Mouse (Mus musculus): ENCODE measurements around the gene Vti1a.

The Vti1a gene

GRCm38 (mm10) chr19:55536273-55536937 is 220.3 kb downstream of the Vti1a start:
- no peak for DNase-seq

GRCm38 (mm10) chr19:55537691-55538090 is 221.6 kb downstream of the Vti1a start:
- peak; percentile 50 for DNase-seq

- no peak for DNase-seq
Observed at GRCm38 (mm10) chr19:55541641-55542040, 225.5 kb downstream of the Vti1a start.

DNA sequence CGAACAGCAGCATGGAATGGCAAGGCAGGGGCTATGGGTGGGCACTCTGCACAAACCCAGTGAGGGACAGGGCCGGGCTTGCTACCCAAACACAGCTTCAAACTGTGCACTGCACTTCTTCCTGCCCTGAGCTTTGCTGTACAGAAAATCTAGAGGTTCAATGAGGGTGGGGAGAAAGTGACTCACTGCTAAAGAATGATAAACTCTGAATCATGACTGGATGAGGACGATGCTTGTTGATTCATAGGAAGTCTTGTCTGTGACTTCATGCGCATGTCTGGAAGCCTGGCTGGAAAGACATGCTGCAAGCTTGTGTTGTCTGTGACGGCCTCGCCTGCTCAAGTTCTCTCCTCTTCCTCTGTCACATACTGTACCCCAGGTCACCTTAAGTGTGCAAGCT is 226.4 kb downstream of the Vti1a start:
- no peak for DNase-seq

GRCm38 (mm10) chr19:55543188-55543587 is 227.1 kb downstream of the Vti1a start:
- DNase-seq: no peak

DNA sequence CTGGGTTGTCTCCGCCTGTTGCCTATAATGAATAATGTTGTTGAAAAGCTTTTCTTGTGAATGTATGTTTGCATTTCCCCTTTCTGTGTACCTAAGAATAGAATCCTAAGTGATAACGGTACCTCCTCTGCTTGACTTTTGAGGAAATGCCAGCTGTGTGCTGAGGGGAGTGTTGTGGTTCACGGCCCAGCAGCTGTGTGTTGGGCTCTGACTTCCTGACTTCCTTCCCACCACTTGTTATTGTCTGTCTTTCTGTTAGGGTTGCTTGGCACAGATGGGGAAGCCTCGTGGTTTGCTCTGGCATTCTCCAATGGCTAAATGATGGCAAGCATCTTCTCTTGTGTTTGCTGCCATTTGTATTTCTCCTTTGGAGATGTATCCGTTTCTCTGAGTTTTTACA is 228.4 kb downstream of the Vti1a start:
- no peak for DNase-seq

DNA sequence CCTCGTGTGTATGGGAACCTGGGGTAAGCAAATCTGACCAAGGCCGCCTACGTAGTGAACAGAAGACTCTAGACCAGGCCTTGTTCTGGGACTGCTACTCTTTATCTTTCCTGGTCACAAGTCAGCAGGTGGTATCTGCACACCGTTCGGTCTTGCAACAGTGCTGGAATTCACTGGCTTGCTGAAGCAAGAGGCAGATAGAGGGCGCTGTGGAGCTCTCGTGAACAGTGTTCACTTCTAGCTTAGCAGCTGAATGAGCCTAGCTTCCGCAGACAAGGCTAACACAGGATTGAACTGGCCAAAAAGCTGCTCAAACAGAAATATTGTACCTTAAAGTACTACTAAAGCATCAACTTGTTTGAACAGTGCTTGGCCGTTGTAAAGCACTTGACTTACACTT is 229.4 kb downstream of the Vti1a start:
- DNase-seq: peak; percentile 89

DNA sequence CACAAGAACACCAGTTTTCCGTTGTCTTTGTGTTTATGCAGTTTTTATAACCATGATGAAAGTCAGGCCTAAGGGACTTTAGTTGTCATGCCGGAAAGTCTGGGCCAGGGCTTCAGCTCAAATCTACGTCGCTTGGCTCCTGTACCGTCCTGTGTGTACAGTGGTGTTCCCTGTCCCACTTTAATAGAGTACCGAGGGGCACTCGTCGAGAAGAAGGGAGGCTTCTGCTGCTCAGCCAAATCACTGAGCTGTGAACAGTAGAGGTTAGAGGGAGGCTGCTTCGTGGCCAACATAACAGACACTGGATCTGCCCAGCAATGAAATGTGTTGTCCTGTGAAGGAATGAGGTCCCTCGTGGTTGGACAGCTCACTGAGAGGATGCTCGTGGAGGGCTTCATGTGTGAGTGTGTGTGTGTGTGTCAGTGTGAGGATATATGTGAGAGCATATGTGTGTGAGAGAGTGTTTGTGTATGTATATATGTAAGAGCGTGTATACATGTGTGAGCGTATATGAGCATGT is 230.0 kb downstream of the Vti1a start:
- DNase-seq: no peak

DNA sequence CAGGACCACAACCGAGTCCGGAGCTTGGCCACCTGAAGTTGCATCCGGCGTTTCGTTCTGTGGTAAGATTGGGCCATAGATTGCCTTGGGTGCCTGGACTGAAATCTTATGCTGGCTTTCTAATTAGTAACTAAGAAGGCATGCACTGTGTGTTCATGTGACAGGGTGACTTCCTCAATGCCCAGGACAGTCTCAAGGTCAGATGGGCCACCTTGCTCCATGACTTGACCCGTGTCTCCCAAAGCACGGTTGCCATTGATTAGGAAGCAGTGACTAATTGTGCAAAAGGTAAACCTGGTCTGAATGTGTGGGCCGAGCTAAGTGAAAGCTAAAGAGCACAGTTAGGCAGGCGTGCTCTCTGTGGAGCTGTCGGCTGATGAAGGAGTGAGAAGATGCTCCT is 232.1 kb downstream of the Vti1a start:
- no peak for DNase-seq

GRCm38 (mm10) chr19:55548656-55549055 is 232.6 kb downstream of the Vti1a start:
- no peak for DNase-seq

DNA sequence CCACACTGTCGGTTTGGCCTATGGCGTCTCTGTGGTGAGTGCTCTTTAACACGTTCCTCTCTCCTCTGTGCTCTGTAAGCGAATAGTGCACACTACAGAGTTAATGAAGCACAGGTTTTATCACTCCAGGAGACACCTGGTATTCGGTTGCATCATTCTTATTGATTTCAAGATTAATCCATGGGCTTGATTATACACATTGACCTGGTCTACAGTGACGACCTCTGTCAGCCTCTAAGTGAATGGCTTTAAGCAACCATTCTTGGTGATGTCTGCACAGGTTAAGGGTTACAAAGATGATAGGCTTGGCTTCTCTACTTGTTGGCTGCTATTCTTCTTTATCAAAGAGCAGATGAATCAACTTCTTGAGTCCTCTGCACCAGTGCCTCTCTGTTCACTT is 234.1 kb downstream of the Vti1a start:
- DNase-seq: no peak

- DNase-seq: no peak
Observed at GRCm38 (mm10) chr19:55552339-55552738, 236.2 kb downstream of the Vti1a start.

GRCm38 (mm10) chr19:55552861-55553260 is 236.8 kb downstream of the Vti1a start:
- DNase-seq: no peak

- no peak for DNase-seq
Observed at GRCm38 (mm10) chr19:55554295-55554694, 238.2 kb downstream of the Vti1a start.

GRCm38 (mm10) chr19:55554703-55555102 is 238.6 kb downstream of the Vti1a start:
- DNase-seq: no peak

- DNase-seq: peak; percentile 33
Observed at GRCm38 (mm10) chr19:55556168-55556999, 240.3 kb downstream of the Vti1a start.

DNA sequence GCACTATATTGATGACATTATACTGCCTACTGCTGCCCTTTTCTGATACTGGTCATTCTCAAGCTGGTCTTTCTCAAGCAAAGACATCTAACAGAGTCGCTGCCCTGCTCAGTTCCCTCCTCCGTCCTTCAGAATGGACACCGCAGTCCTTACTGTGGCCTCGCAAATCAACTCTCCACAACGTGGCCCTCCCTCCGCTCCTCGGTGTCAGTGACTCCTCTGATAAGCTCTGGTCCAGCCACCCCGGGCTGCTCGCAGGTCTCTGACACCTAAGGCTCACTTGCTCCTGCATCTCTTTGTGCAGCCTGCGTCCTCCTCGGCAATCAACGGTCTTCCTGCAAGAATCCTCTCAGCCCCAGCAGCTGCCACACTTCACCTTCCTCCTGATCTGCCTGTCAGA is 243.2 kb downstream of the Vti1a start:
- DNase-seq: no peak

- no peak for DNase-seq
Observed at GRCm38 (mm10) chr19:55560088-55560682, 244.1 kb downstream of the Vti1a start.

- no peak for DNase-seq
Observed at GRCm38 (mm10) chr19:55561469-55561868, 245.4 kb downstream of the Vti1a start.

DNA sequence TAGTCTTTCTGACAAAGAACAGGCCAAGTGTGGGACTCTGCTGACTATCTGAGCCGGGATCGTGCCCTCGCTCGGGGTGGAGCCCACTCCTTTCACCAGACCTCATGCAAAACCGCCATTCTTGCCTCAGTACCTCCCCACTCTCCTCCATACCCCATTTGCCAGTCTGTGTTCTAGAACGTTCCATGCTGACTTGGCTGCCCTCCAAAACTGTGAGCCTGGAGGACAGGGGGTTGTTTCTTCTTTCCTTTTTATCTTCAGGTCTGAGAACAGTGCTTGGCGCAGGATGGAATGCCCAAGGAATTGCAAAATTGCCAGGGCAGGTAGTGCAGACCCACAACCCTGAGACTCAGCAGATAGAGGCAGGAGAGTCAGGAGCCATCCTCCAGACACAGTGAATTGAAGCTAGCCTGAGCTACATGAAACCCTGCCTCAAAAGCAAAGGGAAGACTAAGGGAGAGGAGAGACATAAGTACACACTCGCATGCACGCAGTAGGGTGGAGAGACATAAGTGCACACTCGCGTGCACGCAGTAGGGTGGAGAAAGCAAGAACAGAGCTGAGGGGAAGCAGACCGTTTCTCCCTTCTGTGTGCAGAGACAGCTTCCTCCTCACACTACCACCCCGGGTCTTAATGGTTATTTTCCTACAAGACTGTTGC is 246.5 kb downstream of the Vti1a start:
- no peak for DNase-seq

- no peak for DNase-seq
Observed at GRCm38 (mm10) chr19:55563148-55563651, 247.1 kb downstream of the Vti1a start.

- no peak for DNase-seq
Observed at GRCm38 (mm10) chr19:55564104-55564938, 248.2 kb downstream of the Vti1a start.

Data from right cerebral cortex, postnatal 14 days (tissue).